Mouse (Mus musculus): ENCODE measurements around the gene Dcun1d1.

The Dcun1d1 gene

GRCm38 (mm10) chr3:35931359-35931758, 5.9 kb downstream of the Dcun1d1 start:
- no peak for DNase-seq (ENCODE audit: low spot score)

GRCm38 (mm10) chr3:35929831-35930230, 7.4 kb downstream of the Dcun1d1 start:
- DNase-seq (ENCODE audit: low spot score), result no peak

GRCm38 (mm10) chr3:35929406-35929805, 7.8 kb downstream of the Dcun1d1 start:
- no peak for DNase-seq (ENCODE audit: low spot score)

GRCm38 (mm10) chr3:35925852-35926251, 11.4 kb downstream of the Dcun1d1 start:
- DNase-seq (ENCODE audit: low spot score), result no peak

- no peak for DNase-seq (ENCODE audit: low spot score)
These were observed 13.2 kb downstream of the Dcun1d1 start for GRCm38 (mm10) chr3:35924007-35924406.

- DNase-seq (ENCODE audit: low spot score), result no peak
These were observed 13.8 kb downstream of the Dcun1d1 start for GRCm38 (mm10) chr3:35923495-35923894.

- no peak for DNase-seq (ENCODE audit: low spot score)
These were observed 14.7 kb downstream of the Dcun1d1 start for GRCm38 (mm10) chr3:35922522-35922921.

GRCm38 (mm10) chr3:35918229-35918628, 19.0 kb downstream of the Dcun1d1 start:
- DNase-seq (ENCODE audit: low spot score), result peak; percentile 78

- DNase-seq (ENCODE audit: low spot score), result no peak
These were observed 28.1 kb downstream of the Dcun1d1 start for GRCm38 (mm10) chr3:35908982-35909680.

- no peak for DNase-seq (ENCODE audit: low spot score)
These were observed 36.6 kb downstream of the Dcun1d1 start for GRCm38 (mm10) chr3:35900555-35901204.

GRCm38 (mm10) chr3:35899109-35899508, 38.1 kb downstream of the Dcun1d1 start:
- no peak for DNase-seq (ENCODE audit: low spot score)

- DNase-seq (ENCODE audit: low spot score), result no peak
These were observed 39.3 kb downstream of the Dcun1d1 start for GRCm38 (mm10) chr3:35897900-35898299.

GRCm38 (mm10) chr3:35893156-35893555, 44.1 kb downstream of the Dcun1d1 start:
- no peak for DNase-seq (ENCODE audit: low spot score)

GRCm38 (mm10) chr3:35891123-35891522, 46.1 kb downstream of the Dcun1d1 start:
- DNase-seq (ENCODE audit: low spot score), result no peak

- DNase-seq (ENCODE audit: low spot score), result no peak
These were observed 47.7 kb downstream of the Dcun1d1 start for GRCm38 (mm10) chr3:35889531-35889930.

- DNase-seq (ENCODE audit: low spot score), result no peak
These were observed 54.0 kb downstream of the Dcun1d1 start for GRCm38 (mm10) chr3:35883267-35883666.

GRCm38 (mm10) chr3:35849326-35849725, 87.9 kb downstream of the Dcun1d1 start:
- DNase-seq (ENCODE audit: low spot score), result no peak
